Mouse (Mus musculus): ENCODE measurements around the gene Spock1.

- no peak for TF ChIP-seq POLR2A (IDR thresholded peaks at IDR 0.05; ENCODE audit: extremely low read depth, insufficient read depth, low read length)
- TF ChIP-seq CTCF (IDR thresholded peaks at IDR 0.05; ENCODE audit: low read depth, low read length): no peak
These were observed 271.7 kb downstream of the Spock1 start for GRCm38 (mm10) chr13:57636196-57637015.

Data from liver, adult 2 months (tissue).